Mouse (Mus musculus) heart, embryonic 11.5 days (tissue): ENCODE data around the gene Parp4. TPM values are rescaled to one million over a fixed set of nuclear protein-coding genes. Genes with fewer than 3 reads are reported as not detected.

Source experiments
- polyA plus RNA-seq: library from polyadenylated mRNA; unstranded; fragments of >200 nt; fragmentation: Nextera tagmentation; extraction: Ambion mirVana; gene quantifications from 2 replicates; pipeline ENCODE4 v1.2.1, GENCODE M21; 2014

The Parp4 gene
- polyA plus RNA-seq, 1 experiment from 2014 or later, result 12.6 TPM

Other genes with a start within 250 kb of the Parp4 start
- not detected in 2 replicates for gene Atp12a, start 210.6 kb upstream of the Parp4 start, polyA plus RNA-seq
- 3.2 and 4.8 TPM in 2 replicates for gene Rnf17, start 173.0 kb upstream of the Parp4 start, polyA plus RNA-seq
- 9.3 and 13.0 TPM in 2 replicates for gene Cenpj, start 194 bp upstream of the Parp4 start, polyA plus RNA-seq
- gene Mphosph8, start 92.6 kb downstream of the Parp4 start, polyA plus RNA-seq, result 28.0 and 34.9 TPM in 2 replicates
- gene Pspc1, start 202.7 kb downstream of the Parp4 start, polyA plus RNA-seq, result 33.7 and 36.7 TPM in 2 replicates
- 17.4 and 18.3 TPM in 2 replicates for gene Zmym5, start 236.1 kb downstream of the Parp4 start, polyA plus RNA-seq